Mouse (Mus musculus) heart, adult 2 months (tissue): ENCODE measurements around the gene Gm42791. TPM values are rescaled to one million over a fixed set of nuclear protein-coding genes. Genes with fewer than 3 reads are reported as not detected.

Source experiments
- DNase-seq, 2 experiments: peaks; one replicate each; pipeline ENCODE4 v3.0.0; 2021
- H3K27ac ChIP-seq: fragments of 200-600 bp; 2 replicates; pipeline ENCODE4 v1.8.1; 2022
- H3K27me3 ChIP-seq: fragments of 200-500 bp; 2 replicates; pipeline ENCODE4 v1.6.1; 2012; ENCODE audit warnings: mild to moderate bottlenecking, low read length, inconsistent platforms, mixed read lengths; ENCODE audit not compliant: control insufficient read depth, insufficient read depth
- H3K36me3 ChIP-seq: fragments of 200-500 bp; 2 replicates; pipeline ENCODE4 v1.6.1; 2012; ENCODE audit warnings: low read length, inconsistent platforms; ENCODE audit not compliant: control insufficient read depth, insufficient read depth
- H3K4me1 ChIP-seq: fragments of 200-500 bp; 2 replicates; pipeline ENCODE4 v1.6.1; 2011; ENCODE audit warnings: low read length; ENCODE audit not compliant: control insufficient read depth, insufficient read depth
- H3K4me3 ChIP-seq: fragments of 200-600 bp; 2 replicates; pipeline ENCODE4 v1.8.1; 2022
- H3K79me2 ChIP-seq: fragments of 200-500 bp; replicated peaks from 2 replicates; pipeline ENCODE4 v1.6.1; 2012; ENCODE audit warnings: mild to moderate bottlenecking, inconsistent platforms, low read length, moderate library complexity, mixed read lengths; ENCODE audit not compliant: control insufficient read depth, insufficient read depth
- H3K9ac ChIP-seq: fragments of 200-500 bp; 2 replicates; pipeline ENCODE4 v1.6.1; 2012; ENCODE audit warnings: low read depth, mild to moderate bottlenecking, control low read depth, inconsistent platforms, low read length, mixed read lengths
- CTCF ChIP-seq: fragments of 200-600 bp; IDR thresholded peaks from 2 replicates; pipeline ENCODE4 v1.8.1; 2022; ENCODE audit warnings: antibody characterized with exemption, mild to moderate bottlenecking, moderate library complexity
- EP300 ChIP-seq: fragments of 200-500 bp; IDR thresholded peaks from 2 replicates; pipeline ENCODE4 v1.6.1; 2011; ENCODE audit warnings: low read depth, low read length, control low read depth; ENCODE audit not compliant: insufficient read depth
- POLR2A ChIP-seq: fragments of 200-500 bp; IDR thresholded peaks from 2 replicates; pipeline ENCODE4 v1.6.1; 2011; ENCODE audit warnings: mild to moderate bottlenecking, low read depth, low read length, control low read depth; ENCODE audit not compliant: insufficient read depth
- WGBS: fragments of 180-500 bp; shearing (Covaris S2); methylation state at CpG from one replicate; pipeline ENCODE4 v1.1.7; 2018; 5-methylcytosine and 5-hydroxymethylcytosine counted together
- intact Hi-C: fragments of 180-260 bp; cut with DNase I; formaldehyde crosslinking; loops from one replicate; pipeline ENCODE4 v1.15.1; 2025
- polyA plus RNA-seq: library from polyadenylated mRNA; depleted of rRNA; stranded (reverse); fragments of >200 nt; gene quantifications from 2 replicates; pipeline ENCODE4 v1.2.3, GENCODE M21; 2012
- total RNA-seq, 2 experiments: library from RNA; stranded (reverse); gene quantifications; 2 replicates each; pipeline ENCODE4 v1.2.3; 2021

Gene Gm42791
- total and polyA plus RNA-seq, 3 experiments: 5.7 to 5.9 TPM; not detected in 1

DNA sequence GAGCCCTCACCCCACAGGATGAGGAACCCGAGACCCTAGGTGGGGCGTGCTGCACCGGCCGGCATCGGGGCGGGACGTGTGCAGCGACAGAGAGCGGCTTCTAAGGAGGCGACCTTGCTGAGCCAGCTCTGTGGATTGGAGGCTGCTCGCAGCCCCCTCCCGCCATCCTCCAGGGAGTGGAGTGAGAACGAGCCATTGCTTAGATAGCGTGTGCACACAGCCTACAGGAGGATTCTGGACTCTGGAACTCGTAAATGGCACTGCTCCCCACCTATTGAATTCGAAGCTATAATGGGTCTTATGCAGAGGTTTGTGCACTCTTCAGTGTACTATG lies 65.9 kb downstream of the Gm42791 start, which contains the start of gene Katnal1:
Katnal1 (minus strand) TSS at position 205 of the 334 bp plus-strand sequence.
- Histone ChIP-seq H3K4me3 (peak within 1 kb of the TSS; percentile 90), H3K4me1 (no peaks in the 10 kb centered on the region), H3K9ac (peak within 1 kb of the TSS; percentile 88), H3K27me3 (no peaks in the 10 kb centered on the region), H3K27ac (peak within 1 kb of the TSS; percentile 94), H3K36me3 (no peaks in the 10 kb centered on the region), H3K79me2 (no peaks in the 10 kb centered on the region; the same call in 1 of the 2 replicates)
- TF ChIP-seq CTCF (no peak), POLR2A (no peak), EP300 (no peak)
- DNase-seq: no peak
- intact Hi-C loops: loop anchor here (5.0 kb wide), 1 partner anchor 63 kb away; no protein-coding TSS in a partner anchor
- whole genome bisulfite sequencing: 2% methylated on average over 16 of the region's 16 CpGs

DNA sequence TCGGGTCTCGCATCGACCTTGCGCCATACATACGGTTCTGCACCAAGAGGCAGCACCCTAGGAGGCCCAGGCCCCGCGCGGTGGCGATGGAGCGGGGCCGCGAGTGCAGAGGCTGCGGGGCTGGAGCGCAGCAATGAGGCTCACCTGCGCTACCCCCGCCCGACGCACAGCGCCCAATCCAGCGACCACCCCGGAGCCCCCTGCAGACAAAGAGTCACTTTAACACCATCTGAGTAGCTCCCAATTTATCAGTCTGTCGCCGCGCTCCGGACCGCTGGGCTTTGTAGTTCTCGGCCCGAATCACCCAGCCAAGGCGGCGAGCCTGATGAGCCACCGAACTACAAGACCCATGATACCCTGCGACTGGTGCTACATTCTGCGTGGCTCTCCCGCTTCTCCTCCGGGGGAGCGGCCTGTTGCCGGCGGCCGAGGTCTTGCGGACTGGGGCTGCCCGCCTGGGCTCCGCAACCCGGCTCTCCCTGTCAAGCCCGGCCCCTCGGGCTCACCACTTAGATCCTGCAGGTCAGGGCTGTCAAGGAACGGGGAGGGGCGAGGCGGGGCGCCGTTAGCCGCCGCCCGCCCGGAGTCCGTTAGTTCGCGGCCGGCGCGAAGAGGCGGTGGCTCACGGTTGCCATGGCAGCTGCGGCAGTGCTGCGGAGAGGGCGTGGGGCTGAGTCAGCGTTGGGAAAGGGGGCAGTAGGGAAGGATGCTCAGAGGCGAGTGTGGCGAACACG lies 66.4 kb downstream of the Gm42791 start:
- Histone ChIP-seq H3K27me3 (no peaks in the 10 kb centered on the region), H3K27ac (peak overlapping the region; percentile 94), H3K4me3 (peak overlapping the region; percentile 90), H3K36me3 (no peaks in the 10 kb centered on the region), H3K9ac (peak overlapping the region; percentile 88), H3K4me1 (no peaks in the 10 kb centered on the region), H3K79me2 (no peaks in the 10 kb centered on the region; the same call in 1 of the 2 replicates)
- TF ChIP-seq CTCF: peak; percentile 35
- TF ChIP-seq POLR2A: peak; percentile 44; the same call in 1 of the 2 replicates
- TF ChIP-seq EP300: no peak
- WGBS: 1% methylated on average over 69 of the region's 69 CpGs
- peak; percentile 92 to 96 for DNase-seq
- intact Hi-C loops: loop anchor here (1.0 to 5.0 kb wide), 2 partner anchors 64 to 123 kb away; no protein-coding TSS in a partner anchor

- peak overlapping the region; percentile 94 for H3K27ac ChIP-seq
- no peaks in the 10 kb centered on the region for H3K36me3 ChIP-seq
- no peaks in the 10 kb centered on the region; the same call in 1 of the 2 replicates for H3K79me2 ChIP-seq
- H3K9ac ChIP-seq: no peak overlapping the region
- H3K27me3 ChIP-seq: no peaks in the 10 kb centered on the region
- peak overlapping the region; percentile 90 for H3K4me3 ChIP-seq
- no peaks in the 10 kb centered on the region for H3K4me1 ChIP-seq
- DNase-seq: no peak
- TF ChIP-seq CTCF (no peak), EP300 (no peak), POLR2A (no peak)
- WGBS: 52% methylated on average over 5 of the region's 5 CpGs
- intact Hi-C loops: loop anchor here (1.0 to 5.0 kb wide), 2 partner anchors 65 to 124 kb away; no protein-coding TSS in a partner anchor
These were observed 67.2 kb downstream of the Gm42791 start for GRCm38 (mm10) chr5:148927717-148928223.

DNA sequence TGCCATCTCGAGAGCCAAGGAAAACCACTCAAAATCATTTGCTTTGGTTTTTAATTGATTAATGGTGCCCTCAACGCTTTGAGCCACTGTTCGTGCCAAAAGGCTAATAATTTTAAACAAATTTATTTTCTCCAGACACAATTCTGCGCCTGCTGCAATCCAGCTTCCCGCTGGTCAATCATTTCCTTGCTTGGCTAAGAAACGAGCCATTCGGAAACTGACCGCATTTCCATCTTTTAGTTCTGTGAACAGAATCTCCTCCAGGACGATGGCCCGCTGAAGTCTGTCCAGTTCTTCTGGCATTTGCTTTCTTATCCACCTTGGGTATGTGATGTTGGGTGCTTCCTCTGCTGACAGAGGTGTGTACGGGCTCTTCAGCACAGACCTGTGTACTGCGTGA lies 70.4 kb downstream of the Gm42791 start:
- no peaks in the 10 kb centered on the region for H3K36me3 ChIP-seq
- no peak for DNase-seq
- no peak overlapping the region for H3K27ac ChIP-seq
- H3K27me3 ChIP-seq: no peaks in the 10 kb centered on the region
- intact Hi-C loops: no loop called here
- H3K4me3 ChIP-seq: no peak overlapping the region
- no peaks in the 10 kb centered on the region; the same call in 1 of the 2 replicates for H3K79me2 ChIP-seq
- TF ChIP-seq CTCF (no peak), POLR2A (no peak), EP300 (no peak)
- H3K4me1 ChIP-seq: no peaks in the 10 kb centered on the region
- no peak overlapping the region for H3K9ac ChIP-seq
- 91% methylated on average over 12 of the region's 12 CpGs for WGBS

GRCm38 (mm10) chr5:148924051-148924450 lies 70.9 kb downstream of the Gm42791 start:
- Histone ChIP-seq H3K4me3 (no peak overlapping the region), H3K4me1 (no peaks in the 10 kb centered on the region), H3K36me3 (no peaks in the 10 kb centered on the region), H3K27ac (no peak overlapping the region), H3K9ac (no peak overlapping the region), H3K79me2 (no peaks in the 10 kb centered on the region; the same call in 1 of the 2 replicates), H3K27me3 (no peaks in the 10 kb centered on the region)
- intact Hi-C loops: no loop called here
- WGBS: 92% methylated on average over 9 of the region's 9 CpGs
- no peak for DNase-seq
- no peak for TF ChIP-seq CTCF
- no peak for TF ChIP-seq EP300
- TF ChIP-seq POLR2A: no peak

- Histone ChIP-seq H3K4me3 (no peak overlapping the region), H3K36me3 (no peaks in the 10 kb centered on the region), H3K9ac (no peak overlapping the region), H3K27me3 (no peaks in the 10 kb centered on the region), H3K27ac (no peak overlapping the region), H3K4me1 (no peaks in the 10 kb centered on the region), H3K79me2 (no peaks in the 10 kb centered on the region; the same call in 1 of the 2 replicates)
- DNase-seq: no peak
- intact Hi-C loops: no loop called here
- TF ChIP-seq POLR2A: no peak
- TF ChIP-seq EP300: no peak
- no peak for TF ChIP-seq CTCF
- WGBS: 67% methylated on average over 10 of the region's 10 CpGs
These were observed 71.5 kb downstream of the Gm42791 start for GRCm38 (mm10) chr5:148923408-148923807.
